In the genomic region with DNA sequence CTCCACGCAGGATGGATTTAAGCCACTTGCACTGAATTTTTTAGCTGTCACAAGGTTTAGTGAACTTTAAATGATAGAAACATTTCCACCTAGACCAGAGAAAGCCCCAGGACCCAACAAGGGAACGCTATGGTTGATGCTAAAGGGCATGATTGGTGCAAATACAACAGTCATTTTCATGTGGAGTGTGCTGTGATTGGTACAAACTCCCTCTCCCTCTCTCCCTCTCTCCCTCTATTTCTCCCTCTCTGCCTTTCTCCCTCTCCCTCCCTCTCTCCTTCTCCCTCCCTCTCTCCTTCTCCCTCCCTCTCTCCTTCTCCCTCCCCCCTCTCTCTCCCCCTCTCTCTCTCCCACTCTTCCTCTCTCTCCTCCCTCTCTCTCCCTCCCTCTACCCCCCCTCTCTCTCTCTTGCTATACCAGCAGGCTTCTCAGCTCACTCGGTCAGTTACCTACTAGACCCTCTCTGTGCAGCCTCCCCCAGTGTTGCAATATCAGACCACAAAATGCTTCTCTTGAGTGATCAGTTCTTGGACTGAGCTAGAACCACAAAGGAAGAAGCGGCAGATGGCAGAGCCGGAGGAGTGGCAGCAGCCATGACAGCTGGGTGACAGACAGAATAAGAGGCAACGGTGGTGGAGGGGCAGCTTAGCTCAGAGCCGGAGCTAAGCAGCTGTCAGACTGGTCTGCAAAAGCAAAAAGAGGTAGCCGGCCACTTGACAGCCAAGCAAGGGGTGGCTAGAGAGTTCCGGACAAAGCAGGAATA, we compare ENCODE assay signal across 8 mouse cellular contexts. TPM values are rescaled to one million over a fixed set of nuclear protein-coding genes. Genes with fewer than 3 reads are reported as not detected.
DNase-seq lines count a peak whose midpoint lies in the region; ATAC-seq and TF ChIP-seq lines count a peak whose summit lies in the region.

No protein-coding gene starts in this region.

- no peak for TF ChIP-seq RAD21 in MEL (IDR thresholded peaks at IDR 0.05; ENCODE audit: low read depth, low read length)

- ATAC-seq in forebrain, embryonic 12.5 days (ENCODE audit: low FRiP score): peak; percentile 88
- ATAC-seq in midbrain, embryonic 13.5 days: peak; percentile 84

- no peaks in the 10 kb centered on the region; a peak in 1 of 4 replicates for H3K36me3 ChIP-seq in MEL (ENCODE audit: control insufficient read depth in 1 of 2, insufficient read depth in 2 of 2, low read length in 2 of 2)
- H3K36me3 ChIP-seq in forebrain, embryonic 12.5 days (replicated peaks): no peaks in the 10 kb centered on the region
- no peaks in the 10 kb centered on the region for H3K36me3 ChIP-seq in midbrain, embryonic 13.5 days

- H3K27ac ChIP-seq in MEL (ENCODE audit: control insufficient read depth, low read depth, low read length): no peak overlapping the region
- peak overlapping the region; percentile 85 for H3K27ac ChIP-seq in forebrain, embryonic 12.5 days
- H3K27ac ChIP-seq in midbrain, embryonic 13.5 days: peak overlapping the region; percentile 71

- peak overlapping the region; percentile 59 for H3K9ac ChIP-seq in MEL (ENCODE audit: control insufficient read depth, low read depth, low read length, poor library complexity, severe bottlenecking)
- H3K9ac ChIP-seq in forebrain, embryonic 12.5 days: no peak overlapping the region
- no peak overlapping the region for H3K9ac ChIP-seq in midbrain, embryonic 13.5 days (replicated peaks)

- no peaks in the 10 kb centered on the region for H3K27me3 ChIP-seq in MEL (ENCODE audit: control insufficient read depth in 1 of 2, insufficient read depth in 2 of 2, low read length in 2 of 2)
- H3K27me3 ChIP-seq in forebrain, embryonic 12.5 days: peaks cover 3% of the 10 kb centered on the region; the same call in 1 of the 2 replicates
- H3K27me3 ChIP-seq in midbrain, embryonic 13.5 days: no peaks in the 10 kb centered on the region

- H3K4me3 ChIP-seq in MEL (ENCODE audit: control insufficient read depth in 1 of 2, insufficient read depth in 1 of 2, low read depth in 2 of 2, low read length in 2 of 2): peak overlapping the region; percentile 30 to 36; a peak in 3 of 4 replicates
- peak overlapping the region; percentile 7; the same call in 1 of the 2 replicates for H3K4me3 ChIP-seq in forebrain, embryonic 12.5 days (replicated peaks)
- H3K4me3 ChIP-seq in midbrain, embryonic 13.5 days (replicated peaks): peak overlapping the region; percentile 13

- no peaks in the 10 kb centered on the region for H3K9me3 ChIP-seq in MEL (replicated peaks; ENCODE audit: insufficient read depth, low read length)
- no peaks in the 10 kb centered on the region for H3K9me3 ChIP-seq in forebrain, embryonic 12.5 days
- H3K9me3 ChIP-seq in midbrain, embryonic 13.5 days: no peaks in the 10 kb centered on the region

- H3K4me1 ChIP-seq in MEL (ENCODE audit: control insufficient read depth in 1 of 2, insufficient read depth in 2 of 2, low read length in 2 of 2): no peaks in the 10 kb centered on the region; a peak in 1 of 4 replicates
- peaks cover 13% of the 10 kb centered on the region for H3K4me1 ChIP-seq in forebrain, embryonic 12.5 days
- H3K4me1 ChIP-seq in midbrain, embryonic 13.5 days (replicated peaks): peaks cover 19% of the 10 kb centered on the region; the same call in 1 of the 2 replicates

- no peak for TF ChIP-seq EP300 in MEL (IDR thresholded peaks at IDR 0.05; ENCODE audit: low read depth in 1 of 2, low read length in 2 of 2)

- WGBS in forebrain, embryonic 12.5 days: 55% methylated on average over 9 of the region's 9 CpGs
- 38% methylated on average over 9 of the region's 9 CpGs for WGBS in midbrain, embryonic 13.5 days

- TF ChIP-seq POLR2A in MEL (IDR thresholded peaks at IDR 0.05; ENCODE audit: control insufficient read depth in 1 of 2, insufficient read depth in 1 of 2, low read depth in 1 of 2, low read length in 2 of 2, poor library complexity in 1 of 2): no peak

- peak; percentile 20 for DNase-seq in gastrocnemius, postnatal 14 days
- no peak for DNase-seq in gastrocnemius, adult 18-20 months (ENCODE audit: low spot score)
- peak; percentile 23 for DNase-seq in MEL (ENCODE audit: low read depth, low spot score)
- DNase-seq in layer of hippocampus, postnatal 14 days (ENCODE audit: low spot score in 2 of 2): peak; percentile 68 to 71
- DNase-seq in adrenal gland, postnatal 25 days: no peak
- DNase-seq in lung, adult 18-20 months: no peak

- H3K4me2 ChIP-seq in forebrain, embryonic 12.5 days: peak overlapping the region; percentile 40
- peak overlapping the region; percentile 36 for H3K4me2 ChIP-seq in midbrain, embryonic 13.5 days (replicated peaks)

- intact Hi-C loops in gastrocnemius, postnatal 14 days (cut with DNase I; ENCODE audit: low total_unique reads): no loop called here

- TF ChIP-seq CTCF in MEL (IDR thresholded peaks at IDR 0.05 in 2 of 3, conservative IDR thresholded peaks at IDR 0.05 in 1 of 3; ENCODE audit: control insufficient read depth in 1 of 3, insufficient read depth in 1 of 3, low read depth in 2 of 3, low read length in 3 of 3, poor library complexity in 1 of 3, severe bottlenecking in 1 of 3): no peak

- H3K79me2 ChIP-seq in MEL (ENCODE audit: control insufficient read depth, insufficient read depth, low read length, poor library complexity): no peaks in the 10 kb centered on the region

TF ChIP-seq in MEL, 35 proteins besides CTCF, POLR2A, EP300 and RAD21:
- TF ChIP-seq UBTF (IDR thresholded peaks at IDR 0.05; ENCODE audit: borderline replicate concordance, insufficient read depth, low read depth, low read length): no peak
- no peak for TF ChIP-seq CHD2 (IDR thresholded peaks at IDR 0.05; ENCODE audit: low read length)
- TF ChIP-seq MAX (IDR thresholded peaks at IDR 0.05; ENCODE audit: low read length): no peak
- TF ChIP-seq POLR2AphosphoS2 (IDR thresholded peaks at IDR 0.05; ENCODE audit: low read length): no peak
- no peak for TF ChIP-seq JUND (IDR thresholded peaks at IDR 0.05; ENCODE audit: low read depth, low read length)
- no peak for TF ChIP-seq SMC3 (IDR thresholded peaks at IDR 0.05; ENCODE audit: low read depth, low read length)
- TF ChIP-seq USF2 (IDR thresholded peaks at IDR 0.05; ENCODE audit: borderline replicate concordance in 1 of 2, insufficient read depth in 1 of 2, low read depth in 1 of 2, low read length in 2 of 2): no peak
- TF ChIP-seq MYC (IDR thresholded peaks at IDR 0.05; ENCODE audit: low read depth, low read length): no peak
- no peak for TF ChIP-seq ZKSCAN1 (IDR thresholded peaks at IDR 0.05; ENCODE audit: low read depth, low read length)

RNA-seq across cellular contexts. Expression of gene Plet1, which starts 42.7 kb away (rescaled TPM):
- total RNA-seq in gastrocnemius, postnatal 14 days (2021): not detected
- not detected for total RNA-seq in gastrocnemius, adult 18-20 months (2021)
- total RNA-seq in MEL (2012; rRNA removed): 0.12 and 0.16 TPM in 2 replicates
- polyA plus RNA-seq in MEL (2012; ENCODE audit: insufficient read depth in 1 of 2, insufficient read length in 2 of 2, low read depth in 1 of 2, low replicate concordance in 2 of 2, missing spikeins in 1 of 2): under 1 TPM in 1 of 2 experiments, not detected in 1; 0.81 TPM
- 0.36 TPM in 1 of 2 replicates, not detected in the other for polyA plus RNA-seq in forebrain, embryonic 12.5 days (2016; fragmentation: Nextera tagmentation; extraction: Ambion mirVana)
- under 1 TPM in 1 of 2 experiments, not detected in 1; 0.38 TPM for total RNA-seq in layer of hippocampus, postnatal 14 days (2021)
- 0.43 and 0.58 TPM in 2 replicates for polyA plus RNA-seq in midbrain, embryonic 13.5 days (2015; fragmentation: Nextera tagmentation; extraction: Ambion mirVana)
- 0.18 TPM in 1 of 2 replicates, not detected in the other for total RNA-seq in adrenal gland, postnatal 25 days (2021)

Comparison
In these comparisons a context has a peak if more than half of its experiments do, and no peak if none do; other contexts are left out.
1. DNase-seq: peak in gastrocnemius, postnatal 14 days (single experiment), MEL (single experiment) and layer of hippocampus, postnatal 14 days (2 of 2); none in gastrocnemius, adult 18-20 months (single experiment), adrenal gland, postnatal 25 days (single experiment) and lung, adult 18-20 months (0 of 2).
2. Peak in every context shown above with its lines, with median percentiles within 50 percentile points of each other: H3K4me3 ChIP-seq.